17 mouse cellular contexts compared by ENCODE assay signal in the genomic region with DNA sequence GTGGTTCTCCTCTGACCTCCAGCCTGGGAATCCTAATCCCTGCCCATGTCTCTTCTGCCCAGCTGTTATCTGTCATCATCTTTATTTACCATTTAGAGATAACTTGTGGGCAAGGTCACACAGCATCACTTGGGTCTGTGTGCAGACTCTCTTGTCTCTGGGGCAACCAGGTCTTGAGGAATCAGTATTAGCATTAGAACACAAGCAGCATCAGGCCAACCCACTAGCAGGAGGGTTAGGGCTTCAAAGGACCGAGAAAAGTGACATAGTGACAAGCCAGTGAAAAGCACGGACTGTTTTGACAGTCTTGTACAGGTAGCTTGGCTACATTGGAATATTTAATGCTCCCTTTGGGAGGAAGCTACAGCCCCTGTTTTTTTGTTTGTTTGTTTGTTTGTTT.
"Had no signal": no experiment of that assay in that cellular context is flagged by ENCODE, and none has a peak within 500 bp of the region (broad histone marks: within the 10 kb centered on the region; RNA-seq: fewer than 3 reads in every experiment).

No protein-coding gene starts in this region.

- H3K27me3 ChIP-seq: lung, embryonic 15.5 days; megakaryocyte, embryonic 14.5 days; midbrain, embryonic 13.5 days; midbrain, embryonic 15.5 days; neural tube, embryonic 12.5 days; stomach, embryonic 15.5 days had no signal

- H3K4me2 ChIP-seq: lung, embryonic 15.5 days; midbrain, embryonic 11.5 days; midbrain, embryonic 13.5 days; midbrain, embryonic 15.5 days; neural tube, embryonic 12.5 days; stomach, embryonic 15.5 days had no signal

- H3K4me3 ChIP-seq: lung, embryonic 15.5 days; megakaryocyte, embryonic 14.5 days; midbrain, embryonic 13.5 days; midbrain, embryonic 15.5 days; neural tube, embryonic 12.5 days; stomach, embryonic 15.5 days had no signal

- H3K9me3 ChIP-seq: lung, embryonic 15.5 days; megakaryocyte, embryonic 14.5 days; midbrain, embryonic 13.5 days; midbrain, embryonic 15.5 days; neural tube, embryonic 12.5 days; stomach, embryonic 15.5 days had no signal

- H3K9ac ChIP-seq: lung, embryonic 15.5 days; midbrain, embryonic 13.5 days; midbrain, embryonic 15.5 days; neural tube, embryonic 12.5 days; stomach, embryonic 15.5 days had no signal

- H3K36me3 ChIP-seq: lung, embryonic 15.5 days; midbrain, embryonic 13.5 days; midbrain, embryonic 15.5 days; neural tube, embryonic 12.5 days; stomach, embryonic 15.5 days had no signal

- ATAC-seq: lung, postnatal 0 days; midbrain, embryonic 13.5 days; midbrain, embryonic 15.5 days had no signal

- DNase-seq: lung, adult 2 months; lung, postnatal 14 days; lung, postnatal 36 days; right cerebral cortex, postnatal 14 days; thymus, adult 2 months; thymus, postnatal 25 days; thymus, postnatal 4 days had no signal

- H3K4me1 ChIP-seq: lung, embryonic 15.5 days; neural tube, embryonic 12.5 days; stomach, embryonic 15.5 days had no signal

- H3K27ac ChIP-seq: lung, embryonic 15.5 days; macrophage; midbrain, embryonic 13.5 days; midbrain, embryonic 15.5 days; neural tube, embryonic 12.5 days; stomach, embryonic 15.5 days; stomach, postnatal 0 days had no signal
